Mouse (Mus musculus): ENCODE data around the gene Ube2b.

The Ube2b gene

GRCm38 (mm10) chr11:51967443-51968401, 32.8 kb downstream of the Ube2b start, which contains the start of gene Cdkn2aipnl:
Cdkn2aipnl (plus strand) TSS chr11:51967661.
- DNase-seq (ENCODE audit: low spot score in 2 of 2), result peak; percentile 97 to 99

- no peak for DNase-seq (ENCODE audit: low spot score in 2 of 2)
These were observed 33.9 kb downstream of the Ube2b start for GRCm38 (mm10) chr11:51966651-51967050.

- DNase-seq (ENCODE audit: low spot score in 2 of 2), result no peak
These were observed 38.3 kb downstream of the Ube2b start for GRCm38 (mm10) chr11:51962277-51962676.

GRCm38 (mm10) chr11:51961761-51962160, 38.8 kb downstream of the Ube2b start:
- no peak for DNase-seq (ENCODE audit: low spot score in 2 of 2)

GRCm38 (mm10) chr11:51960967-51961471, 39.5 kb downstream of the Ube2b start:
- peak; percentile 26 to 41 for DNase-seq (ENCODE audit: low spot score in 2 of 2)

- DNase-seq (ENCODE audit: low spot score in 2 of 2), result no peak
These were observed 40.5 kb downstream of the Ube2b start for GRCm38 (mm10) chr11:51960061-51960460.

- no peak for DNase-seq (ENCODE audit: low spot score in 2 of 2)
These were observed 41.1 kb downstream of the Ube2b start for GRCm38 (mm10) chr11:51959511-51959910.

GRCm38 (mm10) chr11:51957760-51958159, 42.8 kb downstream of the Ube2b start:
- no peak for DNase-seq (ENCODE audit: low spot score in 2 of 2)

- DNase-seq (ENCODE audit: low spot score in 2 of 2), result no peak
These were observed 44.5 kb downstream of the Ube2b start for GRCm38 (mm10) chr11:51956112-51956511.

- DNase-seq (ENCODE audit: low spot score in 2 of 2), result no peak
These were observed 48.6 kb downstream of the Ube2b start for GRCm38 (mm10) chr11:51951861-51952420.

- DNase-seq (ENCODE audit: low spot score in 2 of 2), result no peak
These were observed 50.6 kb downstream of the Ube2b start for GRCm38 (mm10) chr11:51949919-51950318.

GRCm38 (mm10) chr11:51949155-51949840, 51.3 kb downstream of the Ube2b start:
- no peak for DNase-seq (ENCODE audit: low spot score in 2 of 2)

GRCm38 (mm10) chr11:51946144-51946543, 54.4 kb downstream of the Ube2b start:
- peak; percentile 24 to 53 for DNase-seq (ENCODE audit: low spot score in 2 of 2)

- DNase-seq (ENCODE audit: low spot score in 2 of 2), result peak; percentile 72 to 73
These were observed 55.0 kb downstream of the Ube2b start for GRCm38 (mm10) chr11:51945548-51945947.

- no peak for DNase-seq (ENCODE audit: low spot score in 2 of 2)
These were observed 56.3 kb downstream of the Ube2b start for GRCm38 (mm10) chr11:51944239-51944638.

- DNase-seq (ENCODE audit: low spot score in 2 of 2), result no peak
These were observed 57.1 kb downstream of the Ube2b start for GRCm38 (mm10) chr11:51943500-51943841.

GRCm38 (mm10) chr11:51942602-51943499, 57.7 kb downstream of the Ube2b start:
- DNase-seq (ENCODE audit: low spot score in 2 of 2), result peak; percentile 26 to 40

- DNase-seq (ENCODE audit: low spot score in 2 of 2), result no peak
These were observed 60.0 kb downstream of the Ube2b start for GRCm38 (mm10) chr11:51940511-51940955.

GRCm38 (mm10) chr11:51939590-51939955, 61.0 kb downstream of the Ube2b start:
- DNase-seq (ENCODE audit: low spot score in 2 of 2), result no peak

GRCm38 (mm10) chr11:51938817-51939589, 61.6 kb downstream of the Ube2b start:
- DNase-seq (ENCODE audit: low spot score in 2 of 2), result no peak
